Mouse (Mus musculus): Measurements from ENCODE around the gene Moap1. TPM values are rescaled to one million over a fixed set of nuclear protein-coding genes. Genes with fewer than 3 reads are reported as not detected.
A peak's percentile ranks its signal among the peaks of the same experiment; 100 is the strongest.

Moap1 gene
- polyA plus RNA-seq (2016; fragmentation: Nextera tagmentation; extraction: Ambion mirVana), result 30.4 and 32.6 TPM in 2 replicates

DNA sequence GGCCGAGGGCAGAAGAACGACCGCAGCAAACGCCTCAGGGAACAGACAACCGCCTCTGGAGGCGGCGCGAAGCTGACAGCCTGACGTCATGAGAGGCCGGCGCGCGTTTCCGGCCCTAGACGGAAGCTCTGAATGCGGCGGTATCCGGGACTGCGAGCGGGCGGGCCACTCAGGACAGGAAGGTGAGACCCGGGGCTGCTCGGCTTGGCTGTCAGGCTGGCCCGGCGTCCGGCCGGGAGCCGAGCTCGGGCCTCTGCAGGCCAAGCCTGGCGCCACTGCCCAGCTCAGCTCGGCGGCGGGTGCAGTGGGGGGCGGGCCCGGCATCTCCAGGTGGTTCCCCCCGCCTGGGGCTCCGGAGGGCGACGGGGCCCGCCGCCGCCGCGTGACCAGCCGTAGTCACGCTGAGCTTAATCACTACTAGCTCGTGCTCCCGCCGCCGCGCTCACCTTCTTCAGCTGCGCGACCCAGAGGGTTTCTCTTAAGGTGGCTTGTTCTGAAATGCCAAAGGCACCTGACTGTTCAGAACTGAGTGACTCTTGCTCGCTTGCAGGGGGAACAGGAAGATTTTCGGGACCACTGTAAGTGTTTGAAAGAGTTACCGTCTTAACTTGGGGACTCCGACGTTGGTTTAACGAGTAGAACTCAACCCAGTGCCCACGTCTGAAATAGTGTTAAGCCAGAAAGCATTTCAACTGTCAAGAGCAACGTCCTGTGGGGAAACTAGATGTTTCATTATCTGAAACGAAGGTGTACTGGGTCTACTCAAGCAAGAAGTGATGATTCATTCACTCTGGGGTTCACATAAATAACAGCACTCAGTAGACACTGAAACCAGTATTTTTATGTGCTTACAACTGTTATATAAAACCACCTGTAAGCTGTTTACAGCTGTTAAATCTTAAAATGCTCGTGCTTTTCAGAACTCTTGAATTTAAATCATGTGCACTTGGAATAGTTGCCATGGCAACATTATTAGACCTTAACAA is at the start of gene Moap1, which contains the start of gene Tmem251:
TSS of gene Moap1 (minus strand) at position 73 of the 986 bp plus-strand sequence.
TSS of gene Tmem251 (plus strand) at position 174 of the 986 bp plus-strand sequence.
- WGBS, result under 1% methylated on average over 61 of the region's 63 CpGs

DNA sequence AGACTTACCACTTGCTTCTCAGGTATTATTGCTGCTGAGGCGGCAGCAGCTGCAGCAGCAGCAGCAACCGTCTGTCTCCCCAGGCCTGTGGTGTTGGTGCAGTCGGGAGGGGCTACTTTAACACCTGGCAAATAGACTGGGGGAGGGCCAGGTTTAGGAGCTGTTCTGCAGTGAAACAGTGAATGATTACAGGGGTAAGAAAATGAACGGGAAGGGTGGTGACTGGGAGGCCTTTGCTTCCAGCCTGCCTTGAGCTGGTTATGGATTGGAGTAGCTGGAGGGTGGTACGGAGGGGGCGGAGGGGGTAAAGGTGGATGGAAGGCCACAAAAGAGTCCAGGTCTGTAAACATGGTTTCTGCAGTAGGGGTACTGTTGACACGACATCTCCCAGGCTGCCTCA is 44.5 kb upstream of the Moap1 start:
- Histone ChIP-seq H3K9ac (no peak overlapping the region), H3K9me3 (no peaks in the 10 kb centered on the region), H3K36me3 (peaks cover 67% of the 10 kb centered on the region), H3K27ac (no peak overlapping the region), H3K4me3 (no peak overlapping the region), H3K4me2 (replicated peaks) (no peak overlapping the region), H3K27me3 (no peaks in the 10 kb centered on the region), H3K4me1 (no peaks in the 10 kb centered on the region)
- WGBS, result 89% methylated on average over 7 of the region's 7 CpGs
- no peak for ATAC-seq (ENCODE audit: insufficient number of reproducible peaks, insufficient read depth, low FRiP score, low TSS enrichment)

More for the DNA sequence above, at the start of gene Moap1, which contains the start of gene Tmem251:
- Histone ChIP-seq H3K4me2 (replicated peaks) (peak within 1 kb of the TSS; percentile 66), H3K4me3 (peak within 1 kb of the TSS; percentile 90), H3K27ac (peak within 1 kb of the TSS; percentile 87), H3K4me1 (peaks cover 17% of the 10 kb centered on the region), H3K9ac (peak within 1 kb of the TSS; percentile 88), H3K36me3 (peaks cover 6% of the 10 kb centered on the region; the same call in 1 of the 2 replicates), H3K27me3 (no peaks in the 10 kb centered on the region), H3K9me3 (no peaks in the 10 kb centered on the region)
- peak; percentile 94 for ATAC-seq (ENCODE audit: insufficient number of reproducible peaks, insufficient read depth, low FRiP score, low TSS enrichment)

DNA sequence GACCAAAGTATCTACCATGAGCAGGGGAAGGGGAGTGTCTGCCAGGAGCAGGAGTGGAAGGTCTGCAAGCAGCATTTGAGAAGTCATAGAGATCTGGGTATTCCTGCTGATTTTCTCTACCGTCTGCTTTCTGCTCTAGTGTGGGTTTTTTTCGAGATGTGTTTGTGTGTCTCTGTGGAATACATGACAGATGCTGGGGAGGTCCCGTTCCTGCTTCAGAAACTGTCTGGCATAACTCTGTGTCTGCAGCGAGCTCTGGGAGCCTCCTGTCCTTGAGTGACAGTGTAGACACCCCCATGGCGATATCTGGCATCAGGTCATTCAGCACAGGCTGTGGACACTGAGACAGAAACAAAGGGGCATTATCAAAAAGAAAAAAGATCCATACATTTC is 42.1 kb upstream of the Moap1 start:
- Histone ChIP-seq H3K4me2 (replicated peaks) (no peak overlapping the region), H3K9me3 (no peaks in the 10 kb centered on the region), H3K27ac (no peak overlapping the region), H3K4me1 (no peaks in the 10 kb centered on the region), H3K9ac (no peak overlapping the region), H3K4me3 (no peak overlapping the region), H3K27me3 (no peaks in the 10 kb centered on the region), H3K36me3 (peaks cover 45% of the 10 kb centered on the region)
- 79% methylated on average over 5 of the region's 5 CpGs for WGBS
- ATAC-seq (ENCODE audit: insufficient number of reproducible peaks, insufficient read depth, low FRiP score, low TSS enrichment), result no peak

DNA sequence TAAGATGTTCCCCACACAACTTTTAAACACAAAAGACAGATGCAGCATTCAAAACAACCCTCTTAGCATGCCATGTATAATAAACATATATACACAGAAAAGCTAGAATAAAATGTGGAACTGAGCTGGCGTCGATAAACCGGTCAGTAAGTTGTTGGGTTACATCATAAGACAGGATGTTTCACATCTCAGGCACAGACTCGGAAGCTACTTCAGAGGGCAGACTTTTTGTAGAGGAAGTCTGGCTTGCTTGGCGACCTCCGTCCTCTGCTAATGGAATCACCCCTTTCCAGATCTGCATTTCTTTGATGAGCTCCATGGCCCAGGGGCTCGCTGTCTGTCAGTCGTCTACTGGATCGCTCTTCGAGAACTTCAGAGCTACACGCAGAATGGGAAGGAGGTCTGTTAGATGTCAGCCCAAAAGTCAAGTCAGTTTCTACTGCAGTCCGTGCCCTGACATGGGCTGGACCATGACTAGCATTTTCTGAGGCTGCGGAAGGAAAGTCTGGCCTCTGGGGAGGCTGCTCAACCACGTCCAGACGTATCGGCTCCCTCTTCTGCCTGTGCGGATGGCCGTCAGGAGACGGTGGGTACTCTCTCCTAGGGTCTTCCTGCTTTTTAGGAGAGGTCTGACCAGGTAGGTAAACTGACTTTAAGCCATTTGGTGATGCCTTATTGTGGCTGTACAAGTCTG is 41.6 kb upstream of the Moap1 start:
- Histone ChIP-seq H3K4me3 (no peak overlapping the region), H3K27ac (no peak overlapping the region), H3K27me3 (no peaks in the 10 kb centered on the region), H3K9me3 (no peaks in the 10 kb centered on the region), H3K4me2 (replicated peaks) (no peak overlapping the region), H3K36me3 (peaks cover 40% of the 10 kb centered on the region), H3K9ac (no peak overlapping the region), H3K4me1 (no peaks in the 10 kb centered on the region)
- WGBS, result 80% methylated on average over 19 of the region's 19 CpGs
- no peak for ATAC-seq (ENCODE audit: insufficient number of reproducible peaks, insufficient read depth, low FRiP score, low TSS enrichment)

DNA sequence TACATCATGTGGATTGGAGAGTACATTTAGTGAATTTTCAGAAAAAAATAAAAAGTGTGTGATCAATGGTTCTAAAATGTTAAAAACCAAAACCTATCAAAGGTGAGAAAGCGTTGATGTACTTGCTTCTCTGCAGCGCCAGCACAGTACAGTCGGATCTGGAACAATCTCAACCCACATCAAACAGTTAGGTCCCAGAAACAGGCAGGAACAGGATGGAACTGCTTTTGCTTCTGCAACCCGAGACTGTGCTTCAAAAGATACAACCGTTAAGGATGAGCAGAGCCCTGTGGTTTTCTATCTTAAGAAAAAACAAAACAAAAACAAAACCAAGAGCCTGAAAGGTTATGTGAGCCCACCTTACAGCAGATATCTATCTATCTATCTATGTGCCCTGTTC is 39.4 kb upstream of the Moap1 start:
- 91% methylated on average over 5 of the region's 5 CpGs for WGBS
- Histone ChIP-seq H3K9ac (no peak overlapping the region), H3K36me3 (peaks cover 30% of the 10 kb centered on the region), H3K27me3 (no peaks in the 10 kb centered on the region), H3K4me1 (no peaks in the 10 kb centered on the region), H3K4me2 (replicated peaks) (no peak overlapping the region), H3K9me3 (no peaks in the 10 kb centered on the region), H3K4me3 (no peak overlapping the region), H3K27ac (no peak overlapping the region)
- ATAC-seq (ENCODE audit: insufficient number of reproducible peaks, insufficient read depth, low FRiP score, low TSS enrichment), result no peak

DNA sequence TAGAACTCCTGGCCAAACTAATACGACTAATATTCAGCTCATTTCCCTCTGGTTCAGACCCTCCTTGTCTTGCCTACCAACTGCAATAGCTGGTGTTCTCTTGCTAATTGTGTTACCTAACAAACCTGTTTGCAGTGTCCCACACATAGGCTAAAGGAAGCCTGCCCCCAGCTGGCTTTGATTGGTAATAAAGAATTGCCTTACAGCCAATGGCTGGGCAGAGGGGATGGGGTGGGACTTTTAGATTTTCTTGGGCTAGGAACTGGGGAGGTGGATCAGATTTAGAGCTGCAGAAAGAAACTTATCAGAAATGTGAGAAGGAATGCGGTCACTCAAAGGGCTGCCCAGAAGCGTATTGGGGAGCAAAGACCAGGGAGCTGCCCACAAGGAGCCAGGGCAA is 36.0 kb upstream of the Moap1 start:
- Histone ChIP-seq H3K27ac (no peak overlapping the region), H3K4me3 (no peak overlapping the region), H3K9me3 (no peaks in the 10 kb centered on the region), H3K27me3 (no peaks in the 10 kb centered on the region), H3K4me2 (replicated peaks) (no peak overlapping the region), H3K9ac (no peak overlapping the region), H3K4me1 (no peaks in the 10 kb centered on the region), H3K36me3 (peaks cover 35% of the 10 kb centered on the region)
- no peak for ATAC-seq (ENCODE audit: insufficient number of reproducible peaks, insufficient read depth, low FRiP score, low TSS enrichment)
- WGBS, result 43% methylated on average over 3 of the region's 3 CpGs

DNA sequence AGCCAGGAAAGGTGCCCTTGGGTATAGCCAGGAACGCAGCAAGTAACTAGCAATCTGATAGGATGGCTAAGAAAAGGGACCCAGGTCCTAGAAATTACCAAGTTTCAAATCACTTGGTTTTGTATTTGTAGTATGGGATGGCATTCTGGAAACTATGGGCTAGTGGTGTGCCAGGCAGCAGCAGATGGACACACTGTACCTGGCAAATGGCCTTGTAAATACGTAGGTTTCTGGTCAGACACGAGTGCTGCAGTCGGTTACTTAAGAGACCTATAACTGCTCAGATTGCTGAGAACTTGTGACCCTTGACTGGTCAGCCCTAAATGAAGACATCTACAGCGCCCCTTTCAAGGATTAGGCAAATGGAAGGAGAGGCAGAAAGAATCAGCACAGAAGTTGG is 34.7 kb upstream of the Moap1 start:
- Histone ChIP-seq H3K4me3 (no peak overlapping the region), H3K9ac (no peak overlapping the region), H3K27ac (no peak overlapping the region), H3K9me3 (no peaks in the 10 kb centered on the region), H3K4me1 (no peaks in the 10 kb centered on the region), H3K4me2 (replicated peaks) (no peak overlapping the region), H3K36me3 (peaks cover 45% of the 10 kb centered on the region), H3K27me3 (no peaks in the 10 kb centered on the region)
- no peak for ATAC-seq (ENCODE audit: insufficient number of reproducible peaks, insufficient read depth, low FRiP score, low TSS enrichment)
- WGBS, result 91% methylated on average over 5 of the region's 5 CpGs

DNA sequence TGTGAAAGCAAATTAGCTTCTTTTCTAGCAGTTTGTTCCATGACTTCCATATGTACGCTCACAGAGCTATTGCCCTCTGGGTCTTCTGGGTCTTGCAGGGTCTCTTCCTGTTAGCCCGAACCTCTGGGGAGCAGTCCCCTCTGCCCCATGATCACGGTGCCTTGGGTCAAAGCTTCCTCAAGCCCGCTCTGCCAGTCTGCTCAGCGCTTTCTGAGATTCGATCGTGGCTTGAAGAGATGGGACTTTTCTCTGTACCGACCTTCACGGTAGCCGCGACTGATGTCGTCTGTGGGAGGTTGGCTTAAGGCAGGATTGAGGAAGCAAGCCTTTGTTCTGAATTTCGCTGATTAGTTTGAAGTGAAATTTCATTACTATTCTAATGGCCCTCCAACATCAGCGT is 32.6 kb upstream of the Moap1 start:
- Histone ChIP-seq H3K4me1 (no peaks in the 10 kb centered on the region), H3K9ac (no peak overlapping the region), H3K4me3 (no peak overlapping the region), H3K4me2 (replicated peaks) (no peak overlapping the region), H3K27me3 (no peaks in the 10 kb centered on the region), H3K36me3 (peaks cover 66% of the 10 kb centered on the region), H3K9me3 (no peaks in the 10 kb centered on the region), H3K27ac (no peak overlapping the region)
- 88% methylated on average over 14 of the region's 14 CpGs for WGBS
- ATAC-seq (ENCODE audit: insufficient number of reproducible peaks, insufficient read depth, low FRiP score, low TSS enrichment), result no peak

DNA sequence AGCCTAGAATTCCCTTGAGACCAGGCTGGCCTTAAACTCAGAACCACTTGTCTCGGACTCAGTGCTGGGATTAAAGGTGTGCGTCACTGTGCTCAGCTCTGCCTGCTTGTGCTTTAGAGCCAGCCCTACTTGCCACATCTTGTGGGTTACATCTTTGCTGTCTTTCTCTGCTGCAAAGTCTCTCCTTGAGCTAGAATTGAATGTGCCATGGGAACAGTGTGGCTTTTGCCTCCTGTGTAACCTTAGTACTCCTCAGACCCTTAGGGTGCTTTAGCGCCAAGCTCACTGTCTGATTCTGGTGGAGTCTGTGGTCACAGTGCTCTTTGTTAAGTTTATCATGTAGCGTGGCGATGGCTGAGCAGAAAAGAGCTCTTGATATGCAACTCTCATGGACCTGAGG is 29.2 kb upstream of the Moap1 start:
- H3K27me3 ChIP-seq, result no peaks in the 10 kb centered on the region
- H3K9me3 ChIP-seq, result no peaks in the 10 kb centered on the region
- H3K9ac ChIP-seq, result no peak overlapping the region
- no peaks in the 10 kb centered on the region for H3K4me1 ChIP-seq
- WGBS, result 91% methylated on average over 5 of the region's 5 CpGs
- H3K36me3 ChIP-seq, result peaks cover 92% of the 10 kb centered on the region
- H3K27ac ChIP-seq, result no peak overlapping the region
- no peak overlapping the region for H3K4me2 ChIP-seq (replicated peaks)
- no peak for ATAC-seq (ENCODE audit: insufficient number of reproducible peaks, insufficient read depth, low FRiP score, low TSS enrichment)
- no peak overlapping the region for H3K4me3 ChIP-seq

DNA sequence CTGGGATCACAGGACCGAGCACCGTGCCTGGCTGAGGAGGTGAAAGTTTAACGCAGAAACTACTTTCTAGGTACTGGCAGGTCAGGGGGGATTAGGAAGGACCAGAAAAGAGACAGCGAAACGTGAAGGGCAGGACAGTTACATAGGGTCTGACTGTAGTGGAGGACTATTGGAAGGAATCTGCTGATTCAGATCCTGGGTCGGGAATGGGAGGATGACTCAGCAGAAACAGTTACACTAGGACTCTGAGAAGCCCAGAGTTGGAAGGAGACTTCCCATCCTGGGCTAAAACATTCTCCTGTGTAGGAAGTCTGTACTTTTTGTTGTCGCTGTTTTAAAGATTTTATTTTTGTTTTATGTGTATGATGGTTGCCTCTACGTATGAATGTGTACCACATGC is 28.1 kb upstream of the Moap1 start:
- 94% methylated on average over 8 of the region's 8 CpGs for WGBS
- no peak for ATAC-seq (ENCODE audit: insufficient number of reproducible peaks, insufficient read depth, low FRiP score, low TSS enrichment)
- H3K27ac ChIP-seq, result no peak overlapping the region
- H3K4me1 ChIP-seq, result no peaks in the 10 kb centered on the region
- no peak overlapping the region for H3K9ac ChIP-seq
- no peaks in the 10 kb centered on the region for H3K9me3 ChIP-seq
- H3K4me2 ChIP-seq (replicated peaks), result no peak overlapping the region
- H3K27me3 ChIP-seq, result no peaks in the 10 kb centered on the region
- no peak overlapping the region for H3K4me3 ChIP-seq
- H3K36me3 ChIP-seq, result peaks cover 91% of the 10 kb centered on the region

DNA sequence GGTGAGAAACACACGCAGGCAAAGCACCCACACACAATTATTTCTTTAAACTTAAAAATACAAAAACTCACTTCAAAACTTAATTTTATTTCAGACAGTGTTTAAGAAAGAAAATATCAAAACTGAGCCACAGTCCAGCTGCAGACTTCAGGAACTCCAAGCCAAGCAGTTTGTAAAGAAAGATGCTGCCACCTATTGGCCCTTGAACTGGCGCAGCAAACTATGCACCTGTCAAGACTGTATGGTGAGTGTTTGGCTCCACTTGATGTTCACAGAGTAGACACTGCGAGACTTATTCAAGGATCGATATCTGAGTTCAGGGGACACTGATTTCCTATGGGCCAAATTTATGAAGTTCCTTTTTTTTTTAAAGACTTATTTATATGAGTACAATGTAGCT is 25.5 kb upstream of the Moap1 start:
- Histone ChIP-seq H3K27me3 (no peaks in the 10 kb centered on the region), H3K36me3 (peaks cover 86% of the 10 kb centered on the region), H3K27ac (no peak overlapping the region), H3K4me3 (no peak overlapping the region), H3K4me2 (replicated peaks) (no peak overlapping the region), H3K9me3 (no peaks in the 10 kb centered on the region), H3K9ac (no peak overlapping the region), H3K4me1 (no peaks in the 10 kb centered on the region)
- WGBS, result 91% methylated on average over 4 of the region's 4 CpGs
- no peak for ATAC-seq (ENCODE audit: insufficient number of reproducible peaks, insufficient read depth, low FRiP score, low TSS enrichment)

DNA sequence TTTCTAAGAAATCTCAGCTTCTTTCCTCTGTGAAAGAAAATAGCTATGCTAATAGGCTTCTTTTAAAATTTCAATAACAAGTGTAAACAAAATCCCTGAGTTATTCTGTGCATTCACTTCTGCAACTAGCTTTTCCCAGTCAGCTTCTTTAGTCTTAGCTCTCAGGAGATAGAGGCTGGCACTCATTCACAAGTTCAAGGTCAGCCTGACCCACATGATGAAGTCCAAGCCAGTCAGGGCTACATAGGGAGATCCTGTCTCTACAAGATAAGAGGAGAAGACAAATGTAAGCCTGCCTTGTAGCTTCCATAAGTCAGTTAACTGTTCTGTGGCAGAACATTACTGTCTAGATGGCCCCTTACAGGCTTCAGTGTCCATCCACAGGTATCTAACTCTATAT is 20.2 kb upstream of the Moap1 start:
- Histone ChIP-seq H3K4me1 (peaks cover 9% of the 10 kb centered on the region), H3K9me3 (no peaks in the 10 kb centered on the region), H3K36me3 (peaks cover 43% of the 10 kb centered on the region), H3K4me3 (no peak overlapping the region), H3K27ac (no peak overlapping the region), H3K9ac (no peak overlapping the region), H3K27me3 (no peaks in the 10 kb centered on the region), H3K4me2 (replicated peaks) (no peak overlapping the region)
- no peak for ATAC-seq (ENCODE audit: insufficient number of reproducible peaks, insufficient read depth, low FRiP score, low TSS enrichment)
